Mouse (Mus musculus) colon, adult 2 months (tissue): Measurements from ENCODE around the gene Nutf2. TPM values are rescaled to one million over a fixed set of nuclear protein-coding genes. Genes with fewer than 3 reads are reported as not detected.

Experiments
- polyA plus RNA-seq: library from polyadenylated mRNA; depleted of rRNA; stranded (reverse); fragments of >200 nt; gene quantifications from 2 replicates; pipeline ENCODE4 v1.2.3, GENCODE M21; 2012; rRNA removed

Nutf2 gene
- 16.5 and 17.9 TPM in 2 replicates for polyA plus RNA-seq

DNA sequence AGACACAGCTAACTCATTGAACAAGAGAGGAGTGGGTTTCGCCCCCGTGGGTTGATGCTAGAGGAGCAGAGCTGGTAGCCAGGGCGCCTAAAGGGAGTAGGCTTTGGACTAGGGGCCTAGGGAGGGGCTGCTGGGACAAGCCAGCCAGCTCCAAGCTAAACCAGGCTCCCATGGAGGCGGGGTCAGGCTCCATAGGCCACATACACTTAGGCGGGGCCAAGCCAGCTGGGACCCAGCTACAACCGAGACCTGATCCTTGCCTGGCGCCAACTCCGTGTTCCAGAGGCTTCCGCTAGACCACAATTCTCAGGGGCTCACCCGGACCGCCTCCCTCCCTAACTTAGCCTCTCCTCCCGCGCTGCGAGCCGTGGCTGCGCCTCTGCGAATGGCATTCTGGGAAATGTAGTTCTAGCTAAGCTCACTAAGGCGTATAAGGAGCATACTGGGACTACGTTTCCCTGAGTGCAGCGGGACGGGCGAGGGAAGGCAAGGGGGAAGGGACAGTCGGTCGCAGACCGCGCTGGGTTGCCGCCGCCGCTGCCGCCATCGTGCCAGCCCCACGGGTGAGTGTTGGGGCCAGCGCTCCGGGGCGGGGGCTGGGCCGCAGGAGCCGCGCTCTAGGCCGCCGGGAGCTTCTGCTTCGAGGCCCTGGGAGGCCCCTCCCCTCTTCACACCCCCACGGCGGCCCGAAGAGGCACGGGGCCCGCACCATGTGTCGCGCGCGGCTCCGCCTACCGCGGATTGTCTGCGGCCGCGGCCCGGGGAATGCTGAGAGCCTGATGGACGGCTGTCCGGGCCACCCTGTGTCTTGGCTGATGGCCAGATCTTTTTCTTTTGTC, at the start of gene Nutf2:
Gene Nutf2, plus strand, starts transcription at position 438 of the 839 bp plus-strand sequence.

DNA sequence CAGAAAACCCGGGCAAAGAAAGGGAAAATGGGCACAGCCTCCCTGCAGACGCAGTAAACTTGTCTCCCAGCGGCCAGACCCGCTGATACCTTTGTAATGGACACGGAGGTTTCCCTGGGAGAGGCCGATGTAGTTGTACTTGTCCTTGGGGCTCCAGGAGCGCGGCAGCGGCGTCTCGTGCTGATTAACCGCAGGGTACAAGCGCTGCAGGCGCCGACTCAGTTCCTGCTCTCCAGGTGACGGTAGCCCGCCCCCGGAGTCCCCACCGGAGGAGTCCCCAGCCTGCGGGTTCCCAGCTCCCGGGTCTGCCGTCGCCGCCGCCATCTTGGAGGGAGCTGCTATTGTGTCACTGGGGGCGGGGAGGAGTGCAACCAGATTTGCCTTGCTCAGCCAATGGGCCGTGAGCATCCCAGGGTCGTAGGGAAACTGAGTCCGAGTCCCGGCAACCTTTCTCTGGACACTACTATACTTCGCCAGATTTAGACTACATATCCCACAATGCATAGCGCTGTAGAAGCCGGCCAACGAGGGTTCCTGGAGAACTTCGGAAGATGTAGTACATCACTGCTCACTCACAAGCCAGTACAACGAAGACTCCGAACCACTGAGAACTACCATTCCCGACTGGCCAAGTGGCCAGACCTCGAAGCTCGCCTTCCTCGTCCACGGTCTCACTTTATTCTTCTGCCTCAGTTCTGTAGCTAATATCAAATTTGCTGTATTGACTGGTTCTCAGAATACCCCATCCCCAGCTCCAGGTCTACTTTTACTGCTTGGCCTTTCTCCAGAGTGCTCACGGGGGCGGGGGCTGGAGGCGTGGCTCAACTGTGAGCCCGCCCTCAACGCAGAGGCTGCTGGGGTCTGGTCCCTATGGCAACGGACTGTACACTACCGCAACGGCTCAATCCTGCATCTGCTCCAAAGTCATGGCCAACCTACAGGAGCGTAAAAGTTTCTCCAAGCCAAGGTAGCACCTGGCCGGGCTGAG, 33.2 kb upstream of the Nutf2 start, which contains the start of the genes Ranbp10 and Tsnaxip1:
Gene Ranbp10, minus strand, starts transcription at position 490 of the 988 bp plus-strand sequence.
Gene Tsnaxip1, plus strand, starts transcription at position 871 of the 988 bp plus-strand sequence.

DNA sequence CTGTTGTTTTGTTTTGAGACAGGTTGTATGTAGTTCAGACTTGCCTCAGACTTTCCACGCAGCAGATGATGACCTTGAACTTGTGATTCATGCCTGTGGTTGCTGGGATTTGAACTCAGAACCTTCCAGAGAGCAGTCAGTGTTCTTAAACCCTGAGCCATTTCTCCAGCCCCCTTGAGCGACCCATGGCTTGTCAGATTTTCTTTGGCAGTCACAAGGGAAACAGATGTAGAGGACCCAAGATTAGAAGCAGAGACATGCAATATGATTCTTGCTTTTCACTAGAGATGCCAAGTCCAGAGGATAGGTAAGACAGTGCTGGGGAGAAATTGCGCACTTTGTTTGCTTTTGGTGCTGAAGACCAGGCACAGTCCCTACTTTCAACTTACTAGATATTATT, 7.2 kb upstream of the Nutf2 start, which contains the start of gene Cenpt:
Gene Cenpt, minus strand, starts transcription at position 101 of the 400 bp plus-strand sequence.

DNA sequence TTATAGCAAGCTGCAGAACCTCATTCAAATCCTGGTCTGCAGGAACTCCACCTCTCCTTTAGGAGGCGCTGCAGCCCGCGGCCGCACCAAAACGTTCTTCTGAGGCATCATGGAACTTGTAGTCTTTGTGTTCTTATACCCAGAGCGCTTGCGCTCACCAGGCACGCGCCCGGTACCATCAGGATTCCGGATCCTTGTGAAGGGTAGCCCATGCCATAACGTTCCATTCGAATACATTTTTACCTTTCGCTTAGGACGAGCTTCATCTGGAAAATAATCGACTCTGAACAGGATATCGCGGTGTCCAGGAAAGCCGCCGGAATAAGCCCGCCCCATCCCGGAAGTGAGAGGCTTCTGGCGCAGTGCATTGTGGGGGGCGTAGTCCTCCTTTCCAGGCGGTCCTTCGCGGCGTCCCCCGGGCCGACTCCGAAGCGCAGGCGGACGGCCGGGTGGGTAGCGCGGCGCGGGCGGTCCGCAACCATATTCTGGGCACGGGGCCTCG, 5.6 kb upstream of the Nutf2 start, which contains the start of gene Thap11:
Gene Thap11, plus strand, starts transcription at position 418 of the 502 bp plus-strand sequence.

DNA sequence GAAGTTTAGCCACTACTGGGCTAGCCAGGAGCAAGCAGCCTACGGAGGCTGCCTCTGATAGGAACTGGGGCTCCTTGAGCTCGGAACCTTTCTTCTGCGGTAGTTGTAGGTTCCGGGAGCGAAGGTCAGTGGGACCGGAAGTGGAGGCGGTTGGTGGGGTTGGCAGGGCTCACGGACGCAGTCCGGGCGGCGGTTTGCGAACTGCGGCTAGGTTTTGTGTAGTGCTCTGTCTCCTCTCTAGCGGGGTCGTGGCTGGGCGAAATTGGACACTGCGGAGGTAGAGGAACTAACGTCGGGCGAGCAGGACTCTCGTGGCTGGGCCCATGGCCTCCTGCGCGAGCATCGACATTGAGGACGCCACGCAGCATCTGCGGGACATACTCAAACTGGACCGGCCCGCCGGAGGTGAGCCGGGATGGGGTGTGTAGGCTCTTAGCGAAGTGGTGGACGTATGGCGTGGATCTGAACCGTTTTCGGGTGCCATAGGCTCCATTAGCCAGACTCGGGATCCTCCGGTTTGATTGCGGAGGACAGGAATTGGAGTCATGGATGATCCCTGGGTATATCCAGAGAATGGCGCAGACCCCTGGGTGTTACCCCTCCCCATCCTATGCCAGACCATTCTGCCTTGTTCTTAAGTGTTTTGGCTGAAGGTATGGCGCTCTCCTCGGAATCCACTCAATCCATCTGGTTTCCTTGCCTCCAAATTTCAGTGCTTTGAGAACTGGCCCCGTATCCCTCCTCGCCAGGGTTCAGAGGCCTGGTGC, 20.6 kb downstream of the Nutf2 start, which contains the start of gene Edc4:
Gene Edc4, plus strand, starts transcription at position 128 of the 767 bp plus-strand sequence.

DNA sequence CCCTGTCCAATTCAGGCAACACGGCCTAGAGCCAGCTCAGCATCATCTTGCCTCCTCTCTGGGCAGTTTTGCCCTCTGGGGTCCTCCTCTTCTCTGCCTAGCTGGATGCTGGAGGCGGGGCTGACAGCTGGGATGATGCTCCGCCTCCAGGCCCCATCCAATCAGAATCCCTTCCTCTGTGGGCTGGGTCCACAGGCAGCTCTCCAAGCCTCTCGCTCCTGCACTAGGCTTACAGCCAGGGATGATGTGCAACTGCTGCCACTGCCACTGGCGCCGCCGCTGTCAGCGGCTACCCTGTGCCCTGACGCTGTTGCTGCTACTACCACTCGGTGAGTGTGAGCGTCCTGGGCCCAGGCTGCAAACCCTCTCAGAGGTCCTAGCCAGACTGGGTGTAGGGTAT, 33.0 kb downstream of the Nutf2 start, which contains the start of gene Nrn1l:
Gene Nrn1l, plus strand, starts transcription at position 229 of the 400 bp plus-strand sequence.

DNA sequence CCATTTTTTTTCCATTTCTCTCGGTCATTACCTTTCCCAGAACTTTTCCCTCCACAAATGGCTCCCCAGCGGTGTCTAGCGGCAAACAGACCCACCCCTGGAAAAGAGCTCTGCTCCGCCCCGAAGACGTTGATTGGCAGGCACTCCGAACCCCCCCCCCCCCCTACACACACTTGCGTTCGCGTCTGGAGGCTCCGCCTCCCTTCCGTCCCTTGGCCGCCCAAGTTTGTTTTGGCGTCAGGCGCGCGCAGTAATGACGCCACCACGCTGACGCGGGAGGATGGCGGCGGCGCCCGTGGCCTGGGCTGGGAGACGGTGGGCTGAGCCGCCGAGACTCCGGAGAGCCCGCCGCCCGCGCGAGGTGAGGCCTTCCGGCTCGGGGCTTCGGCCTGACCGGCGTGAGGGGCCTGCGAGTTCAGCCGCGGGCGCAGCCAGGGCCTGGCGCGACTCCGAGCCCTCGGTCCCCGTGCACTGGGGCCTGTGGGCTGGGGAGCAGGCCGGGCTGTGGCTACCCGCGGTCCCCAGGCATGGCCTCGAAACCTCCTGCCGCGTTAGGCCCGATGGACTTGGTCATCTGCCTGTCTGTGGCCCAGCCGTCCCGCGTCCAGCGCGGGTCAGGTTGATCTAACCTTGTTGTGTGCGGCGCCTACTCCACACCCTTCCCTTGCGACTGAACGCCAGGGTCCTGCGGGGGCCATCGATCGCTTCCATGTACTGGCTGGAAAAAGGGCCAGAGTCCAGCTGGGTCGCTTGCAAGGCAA, 40.0 kb downstream of the Nutf2 start, which contains the start of gene Pskh1:
Gene Pskh1, plus strand, starts transcription at position 262 of the 761 bp plus-strand sequence.

Other genes with a start within 250 kb of the Nutf2 start
- 13.5 and 15.1 TPM in 2 replicates for gene Ctcf, start 224.0 kb upstream of the Nutf2 start, polyA plus RNA-seq
- gene Agrp, start 223.2 kb upstream of the Nutf2 start, polyA plus RNA-seq: 0.27 and 0.73 TPM in 2 replicates
- 2.5 and 3.2 TPM in 2 replicates for gene Carmil2, start 174.3 kb upstream of the Nutf2 start, polyA plus RNA-seq
- gene Acd, start 159.5 kb upstream of the Nutf2 start, polyA plus RNA-seq: 30.4 and 30.8 TPM in 2 replicates
- 14.3 and 15.3 TPM in 2 replicates for gene Pard6a, start 159.4 kb upstream of the Nutf2 start, polyA plus RNA-seq
- gene 4933405L10Rik, start 152.9 kb upstream of the Nutf2 start, polyA plus RNA-seq: not detected in 2 replicates
- 8.4 and 8.6 TPM in 2 replicates for gene Enkd1, start 152.4 kb upstream of the Nutf2 start, polyA plus RNA-seq
- 10.6 and 11.4 TPM in 2 replicates for gene Gfod2, start 101.9 kb upstream of the Nutf2 start, polyA plus RNA-seq
- 21.8 and 23.4 TPM in 2 replicates for gene Ranbp10, start 33.2 kb upstream of the Nutf2 start, polyA plus RNA-seq
- not detected in 2 replicates for gene Tsnaxip1, start 32.8 kb upstream of the Nutf2 start, polyA plus RNA-seq
- 11.8 and 13.0 TPM in 2 replicates for gene Cenpt, start 7.3 kb upstream of the Nutf2 start, polyA plus RNA-seq
- gene Thap11, start 5.4 kb upstream of the Nutf2 start, polyA plus RNA-seq: 58.1 and 62.6 TPM in 2 replicates
- gene Edc4, start 20.3 kb downstream of the Nutf2 start, polyA plus RNA-seq: 68.4 and 74.2 TPM in 2 replicates
- 3.0 and 3.6 TPM in 2 replicates for gene Nrn1l, start 33.0 kb downstream of the Nutf2 start, polyA plus RNA-seq
- 30.6 and 35.4 TPM in 2 replicates for gene Pskh1, start 39.9 kb downstream of the Nutf2 start, polyA plus RNA-seq
- 6.9 and 2,597 TPM in 2 replicates for gene Ctrl, start 73.3 kb downstream of the Nutf2 start, polyA plus RNA-seq
- gene Psmb10, start 77.9 kb downstream of the Nutf2 start, polyA plus RNA-seq: 274 and 456 TPM in 2 replicates
- 1.0 and 1.3 TPM in 2 replicates for gene Lcat, start 82.8 kb downstream of the Nutf2 start, polyA plus RNA-seq
- 21.3 and 30.2 TPM in 2 replicates for gene Slc12a4, start 105.5 kb downstream of the Nutf2 start, polyA plus RNA-seq
- 0.10 and 0.12 TPM in 2 replicates for gene Dpep3, start 118.8 kb downstream of the Nutf2 start, polyA plus RNA-seq
- gene Dus2, start 130.8 kb downstream of the Nutf2 start, polyA plus RNA-seq: 5.5 TPM in 2 replicates
- not detected in 2 replicates for gene Dpep2nb, start 145.4 kb downstream of the Nutf2 start, polyA plus RNA-seq
- gene Ddx28, start 151.3 kb downstream of the Nutf2 start, polyA plus RNA-seq: 8.0 and 8.7 TPM in 2 replicates
- 12.8 and 15.7 TPM in 2 replicates for gene Nfatc3, start 198.3 kb downstream of the Nutf2 start, polyA plus RNA-seq